Mouse (Mus musculus) liver, postnatal 0 days (tissue): ENCODE measurements around the gene Cdk19.

Source experiments
- CTCF ChIP-seq: sonication (generic); IDR thresholded peaks from 2 replicates; pipeline ENCODE4 v1.5.1; 2016; ENCODE audit warnings: antibody characterized with exemption, low read depth
- EP300 ChIP-seq: IDR thresholded peaks from 2 replicates; pipeline ENCODE4 v1.6.1; 2016; ENCODE audit warnings: antibody characterized with exemption, low read depth, mild to moderate bottlenecking

DNA sequence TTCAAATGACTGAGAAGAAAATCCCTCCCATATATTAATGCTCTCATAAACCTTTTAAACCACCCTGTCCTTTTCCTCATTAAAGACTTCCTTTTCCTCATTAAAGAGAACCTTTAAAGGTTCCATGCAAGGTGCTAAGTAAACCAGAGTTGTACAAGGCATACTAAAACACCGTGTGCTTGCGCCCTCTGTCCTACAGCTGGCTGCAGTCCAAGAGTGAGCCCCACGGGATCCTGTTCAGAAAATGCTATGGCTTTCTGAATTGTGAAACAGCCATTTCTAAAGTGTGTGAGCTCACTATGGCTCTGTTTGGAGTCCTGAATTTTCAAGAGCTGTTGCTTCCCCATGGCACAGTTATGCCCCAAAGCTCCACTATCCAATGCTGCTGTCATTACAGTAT is 191.3 kb downstream of the Cdk19 start:
- TF ChIP-seq CTCF (no peak), EP300 (no peak)
